Mouse (Mus musculus): ENCODE results near the gene Tyw3.

DNA sequence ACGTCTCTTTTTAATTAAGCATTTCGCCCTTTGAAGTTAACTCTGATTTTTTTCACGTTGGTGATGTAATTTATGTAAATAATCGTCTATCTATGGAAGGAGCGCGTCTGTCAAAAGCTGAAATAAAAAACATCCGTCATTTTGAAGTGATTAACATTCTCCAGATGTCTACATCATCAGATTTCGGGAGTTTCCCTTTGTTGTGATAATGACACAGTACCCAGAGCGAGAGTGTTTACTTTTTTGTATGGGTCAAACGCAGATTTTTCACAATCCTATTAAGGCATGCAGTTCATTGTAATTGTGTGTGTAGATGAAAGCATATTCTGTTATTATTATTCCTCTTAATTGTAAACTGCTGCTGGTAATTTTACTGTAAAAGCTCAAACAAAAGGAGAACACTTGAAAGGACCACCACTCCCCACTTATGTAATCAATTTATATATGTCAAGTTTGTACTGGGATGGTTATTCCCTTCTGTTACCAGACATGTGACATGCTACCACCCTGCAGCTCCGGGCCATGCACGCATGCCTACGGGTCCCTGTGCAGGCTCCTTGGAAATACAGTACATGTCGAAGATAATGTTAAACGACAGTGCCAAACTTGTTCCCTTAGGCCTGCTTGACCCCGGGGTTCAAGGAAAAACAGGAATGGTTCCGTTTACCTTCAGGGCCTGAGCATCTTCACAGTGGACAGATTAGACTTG is 46.4 kb downstream of the Tyw3 start:
- no peak for TF ChIP-seq CTCF (conservative IDR thresholded peaks at IDR 0.05; ENCODE audit: low read length)
- TF ChIP-seq NANOG (IDR thresholded peaks at IDR 0.05; ENCODE audit: borderline replicate concordance, low read length), result no peak
